Comparison of ENCODE assay signal across 9 mouse cellular contexts in genomic region chr16:33261584-33262061, GRCm38 (mm10). TPM values are rescaled to one million over a fixed set of nuclear protein-coding genes. Genes with fewer than 3 reads are reported as not detected.
DNase-seq lines count a peak whose midpoint lies in the region; ATAC-seq and TF ChIP-seq lines count a peak whose summit lies in the region.
"Had no signal": no experiment of that assay in that cellular context is flagged by ENCODE, and none has a peak within 500 bp of the region (broad histone marks: within the 10 kb centered on the region; RNA-seq: fewer than 3 reads in every experiment).

No protein-coding gene starts in this region.

- H3K27me3 ChIP-seq in heart, embryonic 13.5 days (replicated peaks), result no peaks in the 10 kb centered on the region
- no peaks in the 10 kb centered on the region for H3K27me3 ChIP-seq in liver, postnatal 0 days (ENCODE audit: insufficient read depth, low read length)
- H3K27me3 ChIP-seq in stomach, embryonic 16.5 days (ENCODE audit: control insufficient read depth, insufficient read depth, low read length), result no peaks in the 10 kb centered on the region
- H3K27me3 ChIP-seq in hindbrain, postnatal 0 days (ENCODE audit: insufficient read depth, low read length), result no peaks in the 10 kb centered on the region

- H3K36me3 ChIP-seq in heart, embryonic 13.5 days, result peaks cover 27% of the 10 kb centered on the region
- H3K36me3 ChIP-seq in liver, postnatal 0 days (replicated peaks; ENCODE audit: insufficient read depth, low read length), result peaks cover 10% of the 10 kb centered on the region; the same call in 1 of the 2 replicates
- H3K36me3 ChIP-seq in stomach, embryonic 16.5 days (ENCODE audit: control insufficient read depth, insufficient read depth, low read length), result 0 out of 2 replicates have a peak, but pooled peaks cover 2% of the 10 kb centered on the region
- H3K36me3 ChIP-seq in hindbrain, postnatal 0 days (ENCODE audit: insufficient read depth, low read length), result peaks cover 17% of the 10 kb centered on the region; the same call in 1 of the 2 replicates

- H3K4me2 ChIP-seq in heart, embryonic 13.5 days, result peak overlapping the region; percentile 39
- peak overlapping the region; percentile 36 for H3K4me2 ChIP-seq in liver, postnatal 0 days (ENCODE audit: low read depth, low read length)
- H3K4me2 ChIP-seq in stomach, embryonic 16.5 days (ENCODE audit: low read depth, low read length), result no peak overlapping the region
- no peak overlapping the region for H3K4me2 ChIP-seq in hindbrain, postnatal 0 days (ENCODE audit: low read depth, low read length)

- no peak for TF ChIP-seq CTCF in liver, postnatal 0 days (IDR thresholded peaks at IDR 0.05; ENCODE audit: low read depth)
- no peak for TF ChIP-seq CTCF in hindbrain, postnatal 0 days (IDR thresholded peaks at IDR 0.05; ENCODE audit: low read depth)

- ATAC-seq in heart, embryonic 13.5 days (ENCODE audit: extremely low read depth, insufficient number of reproducible peaks, low FRiP score, low TSS enrichment), result no peak
- ATAC-seq in liver, postnatal 0 days, result peak; percentile 19; the same call in 1 of the 2 replicates
- ATAC-seq in stomach, embryonic 16.5 days (ENCODE audit: insufficient read depth, low FRiP score), result peak; percentile 40; the same call in 1 of the 2 replicates
- ATAC-seq in hindbrain, postnatal 0 days, result no peak

- peak; percentile 58 for TF ChIP-seq EP300 in liver, postnatal 0 days (IDR thresholded peaks at IDR 0.05; ENCODE audit: low read depth)

- no peak overlapping the region for H3K9ac ChIP-seq in heart, embryonic 13.5 days
- no peak overlapping the region for H3K9ac ChIP-seq in liver, postnatal 0 days (replicated peaks)
- no peak overlapping the region for H3K9ac ChIP-seq in stomach, embryonic 16.5 days (ENCODE audit: low read length)
- no peak overlapping the region for H3K9ac ChIP-seq in hindbrain, postnatal 0 days (replicated peaks; ENCODE audit: low read length)

- no peak overlapping the region for H3K4me3 ChIP-seq in heart, embryonic 13.5 days
- no peak overlapping the region for H3K4me3 ChIP-seq in liver, postnatal 0 days (ENCODE audit: low read depth, low read length)
- H3K4me3 ChIP-seq in stomach, embryonic 16.5 days (replicated peaks; ENCODE audit: low read length), result no peak overlapping the region
- H3K4me3 ChIP-seq in hindbrain, postnatal 0 days (ENCODE audit: low read length), result no peak overlapping the region

- DNase-seq in thymus, postnatal 0 days (ENCODE audit: low spot score), result peak; percentile 34
- no peak for DNase-seq in thymus, adult 18-20 months
- DNase-seq in liver, postnatal 0 days, result peak; percentile 28
- no peak for DNase-seq in hindbrain, postnatal 0 days (ENCODE audit: low spot score)
- no peak for DNase-seq in layer of hippocampus, postnatal 10 days (ENCODE audit: low spot score in 2 of 2)
- DNase-seq: embryo, embryonic 11 days; gastrocnemius, postnatal 14 days had no signal

- H3K4me1 ChIP-seq in heart, embryonic 13.5 days, result peaks cover 40% of the 10 kb centered on the region
- peaks cover 8% of the 10 kb centered on the region for H3K4me1 ChIP-seq in liver, postnatal 0 days (ENCODE audit: insufficient read depth)
- peaks cover 11% of the 10 kb centered on the region; the same call in 1 of the 2 replicates for H3K4me1 ChIP-seq in stomach, embryonic 16.5 days (ENCODE audit: control insufficient read depth, insufficient read depth, low read length)
- no peaks in the 10 kb centered on the region for H3K4me1 ChIP-seq in hindbrain, postnatal 0 days (ENCODE audit: insufficient read depth, low read length)

- H3K9me3 ChIP-seq in heart, embryonic 13.5 days, result no peaks in the 10 kb centered on the region
- H3K9me3 ChIP-seq in liver, postnatal 0 days (ENCODE audit: low read length), result no peaks in the 10 kb centered on the region
- H3K9me3 ChIP-seq in stomach, embryonic 16.5 days (replicated peaks; ENCODE audit: control insufficient read depth, low read length), result no peaks in the 10 kb centered on the region
- H3K9me3 ChIP-seq in hindbrain, postnatal 0 days (ENCODE audit: low read length), result no peaks in the 10 kb centered on the region

- 30% methylated on average over 2 of the region's 2 CpGs for WGBS in heart, embryonic 13.5 days
- 11% methylated on average over 2 of the region's 2 CpGs for WGBS in liver, postnatal 0 days (ENCODE audit: insufficient replicate concordance)
- WGBS in stomach, embryonic 16.5 days, result 56% methylated on average over 2 of the region's 2 CpGs
- 85% methylated on average over 2 of the region's 2 CpGs for WGBS in hindbrain, postnatal 0 days

- H3K27ac ChIP-seq in heart, embryonic 13.5 days (replicated peaks), result peak overlapping the region; percentile 64
- H3K27ac ChIP-seq in liver, postnatal 0 days (ENCODE audit: low read depth), result peak overlapping the region; percentile 19; the same call in 1 of the 2 replicates
- peak overlapping the region; percentile 25; the same call in 1 of the 2 replicates for H3K27ac ChIP-seq in stomach, embryonic 16.5 days (ENCODE audit: low read length)
- no peak overlapping the region for H3K27ac ChIP-seq in hindbrain, postnatal 0 days

RNA-seq across cellular contexts. Expression of gene Snx4, which starts 10.4 kb away (rescaled TPM):
- 75.7 and 75.9 TPM in 2 replicates for polyA plus RNA-seq in thymus, postnatal 0 days (2015; fragmentation: Nextera tagmentation; extraction: Ambion mirVana)
- polyA plus RNA-seq in heart, embryonic 13.5 days (2015; fragmentation: Nextera tagmentation; extraction: Ambion mirVana), result 68.7 and 73.3 TPM in 2 replicates
- 27.5 and 27.8 TPM in 2 replicates for polyA plus RNA-seq in liver, postnatal 0 days (2015; fragmentation: Nextera tagmentation; extraction: Ambion mirVana)
- polyA plus RNA-seq in stomach, embryonic 16.5 days (2015; fragmentation: Nextera tagmentation; extraction: Ambion mirVana), result 83.6 and 87.3 TPM in 2 replicates
- total RNA-seq in hindbrain, postnatal 0 days (2014; rRNA removed), result 46.4 and 52.8 TPM in 2 replicates
- polyA plus RNA-seq in hindbrain, postnatal 0 days (2015; fragmentation: Nextera tagmentation; extraction: Ambion mirVana), result 99.4 and 103 TPM in 2 replicates
- 10 to 100 TPM; 59.6 to 59.7 TPM for total RNA-seq in layer of hippocampus, postnatal 10 days (2021)

Comparison
In these comparisons a context has a peak if more than half of its experiments do, and no peak if none do; other contexts are left out.
1. DNase-seq: peak in thymus, postnatal 0 days (single experiment) and liver, postnatal 0 days (single experiment); none in thymus, adult 18-20 months (0 of 2), hindbrain, postnatal 0 days (single experiment) and layer of hippocampus, postnatal 10 days (0 of 2).
2. ATAC-seq: peak in liver, postnatal 0 days (single experiment) and stomach, embryonic 16.5 days (single experiment); none in heart, embryonic 13.5 days (single experiment) and hindbrain, postnatal 0 days (single experiment).
3. H3K4me2 ChIP-seq: peak in heart, embryonic 13.5 days (single experiment) and liver, postnatal 0 days (single experiment); none in stomach, embryonic 16.5 days (single experiment) and hindbrain, postnatal 0 days (single experiment).